Mouse (Mus musculus) lung, embryonic 14.5 days (tissue): Measurements from ENCODE around the gene Uqcr10. TPM values are rescaled to one million over a fixed set of nuclear protein-coding genes. Genes with fewer than 3 reads are reported as not detected.
A peak's percentile ranks its signal among the peaks of the same experiment; 100 is the strongest.

Experiments used
- ATAC-seq: fragments of 200-750 bp; cut with Nextera tagmentation; 2 replicates; pipeline ENCODE4 v1.8.0; 2017; ENCODE audit warnings: mild to moderate bottlenecking, moderate TSS enrichment, moderate library complexity; ENCODE audit not compliant: insufficient read depth
- DNase-seq: peaks from one replicate; pipeline ENCODE4 v3.0.0-alpha.2; 2015
- H3K27ac ChIP-seq: fragments of 300-500 bp; sonication (generic); 2 replicates; pipeline ENCODE4 v1.5.1; 2014; ENCODE audit warnings: low read depth, mild to moderate bottlenecking, moderate library complexity
- H3K27me3 ChIP-seq: fragments of 300-500 bp; sonication (generic); 2 replicates; pipeline ENCODE4 v1.6.1; 2014; ENCODE audit warnings: low read length, control low read depth; ENCODE audit not compliant: insufficient read depth
- H3K36me3 ChIP-seq: fragments of 300-500 bp; sonication (generic); 2 replicates; pipeline ENCODE4 v1.6.1; 2014; ENCODE audit warnings: control low read depth; ENCODE audit not compliant: insufficient read depth
- H3K4me1 ChIP-seq: fragments of 300-500 bp; sonication (generic); 2 replicates; pipeline ENCODE4 v1.6.1; 2014; ENCODE audit warnings: antibody characterized with exemption, control low read depth; ENCODE audit not compliant: insufficient read depth
- H3K4me2 ChIP-seq: fragments of 300-500 bp; sonication (generic); 2 replicates; pipeline ENCODE4 v1.6.1; 2014; ENCODE audit warnings: mild to moderate bottlenecking
- H3K4me3 ChIP-seq: fragments of 300-500 bp; sonication (generic); 2 replicates; pipeline ENCODE4 v1.5.1; 2014; ENCODE audit warnings: low read depth, low read length
- H3K9ac ChIP-seq: fragments of 300-500 bp; sonication (generic); 2 replicates; pipeline ENCODE4 v1.6.1; 2014
- H3K9me3 ChIP-seq: fragments of 300-500 bp; sonication (generic); 2 replicates; pipeline ENCODE4 v1.6.1; 2016; ENCODE audit warnings: low read depth, low read length, control low read depth
- CTCF ChIP-seq: IDR thresholded peaks from 2 replicates; pipeline ENCODE4 v1.5.1; 2016; ENCODE audit warnings: antibody characterized with exemption, low read depth
- WGBS: fragments of 180-500 bp; shearing (Covaris S2); extraction: QIAGEN DNeasy Blood & Tissue Kit; methylation state at CpG from one replicate; pipeline ENCODE4 v1.1.7; 2014; 5-methylcytosine and 5-hydroxymethylcytosine counted together
- polyA plus RNA-seq: library from polyadenylated mRNA; unstranded; fragments of >200 nt; fragmentation: Nextera tagmentation; extraction: Ambion mirVana; gene quantifications from 2 replicates; pipeline ENCODE4 v1.2.1, GENCODE M21; 2014

The Uqcr10 gene
- polyA plus RNA-seq = 736 and 777 TPM in 2 replicates

GRCm38 (mm10) chr11:4704072-4704964 lies at the start of gene Uqcr10, which contains the start of gene Zmat5:
Gene Uqcr10 (minus strand): TSS chr11:4704342.
Gene Zmat5 (plus strand): TSS chr11:4704678.
- Histone ChIP-seq H3K27ac (peak within 1 kb of the TSS; percentile 60), H3K36me3 (peaks cover 18% of the 10 kb centered on the region), H3K4me3 (peak within 1 kb of the TSS; percentile 65), H3K4me2 (peak within 1 kb of the TSS; percentile 93), H3K27me3 (no peaks in the 10 kb centered on the region), H3K9ac (peak within 1 kb of the TSS; percentile 78), H3K4me1 (no peaks in the 10 kb centered on the region; the same call in 1 of the 2 replicates), H3K9me3 (no peaks in the 10 kb centered on the region)
- TF ChIP-seq CTCF = peak; percentile 13; the same call in 1 of the 2 replicates
- DNase-seq (peak; percentile 97), ATAC-seq (peak; percentile 98)
- under 1% methylated on average over 47 of the region's 47 CpGs for WGBS

GRCm38 (mm10) chr11:4752836-4753235 lies 48.7 kb upstream of the Uqcr10 start:
- H3K9me3 ChIP-seq = no peaks in the 10 kb centered on the region
- no peak for DNase-seq
- H3K27ac ChIP-seq = no peak overlapping the region
- 44% methylated on average over 10 of the region's 10 CpGs for WGBS
- no peak overlapping the region for H3K4me3 ChIP-seq
- H3K9ac ChIP-seq = no peak overlapping the region
- no peaks in the 10 kb centered on the region for H3K4me1 ChIP-seq
- H3K36me3 ChIP-seq = no peaks in the 10 kb centered on the region
- no peak overlapping the region for H3K4me2 ChIP-seq
- no peak for TF ChIP-seq CTCF
- H3K27me3 ChIP-seq = peaks cover 22% of the 10 kb centered on the region
- no peak for ATAC-seq

- no peaks in the 10 kb centered on the region for H3K4me1 ChIP-seq
- H3K4me3 ChIP-seq = no peak overlapping the region
- H3K9me3 ChIP-seq = no peaks in the 10 kb centered on the region
- peaks cover 46% of the 10 kb centered on the region for H3K27me3 ChIP-seq
- peak; percentile 39; the same call in 1 of the 2 replicates for ATAC-seq
- no peak for TF ChIP-seq CTCF
- no peak overlapping the region for H3K9ac ChIP-seq
- peak; percentile 93 for DNase-seq
- H3K27ac ChIP-seq = no peak overlapping the region
- H3K36me3 ChIP-seq = no peaks in the 10 kb centered on the region
- 4% methylated on average over 9 of the region's 9 CpGs for WGBS
- no peak overlapping the region for H3K4me2 ChIP-seq
These were observed 46.1 kb upstream of the Uqcr10 start for GRCm38 (mm10) chr11:4750263-4750662.

GRCm38 (mm10) chr11:4747285-4747684 lies 43.1 kb upstream of the Uqcr10 start:
- TF ChIP-seq CTCF = no peak
- Histone ChIP-seq H3K36me3 (no peaks in the 10 kb centered on the region), H3K27ac (no peak overlapping the region), H3K9me3 (no peaks in the 10 kb centered on the region), H3K9ac (no peak overlapping the region), H3K27me3 (peaks cover 66% of the 10 kb centered on the region), H3K4me2 (peak overlapping the region; percentile 84), H3K4me3 (peak overlapping the region; percentile 46), H3K4me1 (no peaks in the 10 kb centered on the region)
- ATAC-seq = no peak
- no peak for DNase-seq
- WGBS = 3% methylated on average over 12 of the region's 12 CpGs

- peak within 1 kb of the TSS; percentile 84 for H3K4me2 ChIP-seq
- no peak for ATAC-seq
- under 1% methylated on average over 35 of the region's 73 CpGs for WGBS
- H3K9ac ChIP-seq = peak within 1 kb of the TSS; percentile 6; the same call in 1 of the 2 replicates
- H3K9me3 ChIP-seq = no peaks in the 10 kb centered on the region
- H3K27ac ChIP-seq = no peak within 1 kb of the TSS
- peak within 1 kb of the TSS; percentile 46 for H3K4me3 ChIP-seq
- no peak for DNase-seq
- H3K4me1 ChIP-seq = no peaks in the 10 kb centered on the region
- H3K27me3 ChIP-seq = peaks cover 66% of the 10 kb centered on the region
- no peak for TF ChIP-seq CTCF
- no peaks in the 10 kb centered on the region for H3K36me3 ChIP-seq
These were observed 42.6 kb upstream of the Uqcr10 start, which contains the start of gene Cabp7 for GRCm38 (mm10) chr11:4746733-4747132. Gene Cabp7 (minus strand): TSS chr11:4746778.

GRCm38 (mm10) chr11:4745969-4746368 lies 41.8 kb upstream of the Uqcr10 start:
- H3K9me3 ChIP-seq = no peaks in the 10 kb centered on the region
- under 1% methylated on average over 29 of the region's 39 CpGs for WGBS
- DNase-seq (peak; percentile 20), ATAC-seq (peak; percentile 20; the same call in 1 of the 2 replicates)
- H3K27ac ChIP-seq = no peak overlapping the region
- H3K36me3 ChIP-seq = no peaks in the 10 kb centered on the region
- H3K9ac ChIP-seq = peak overlapping the region; percentile 6; the same call in 1 of the 2 replicates
- peaks cover 66% of the 10 kb centered on the region for H3K27me3 ChIP-seq
- peak overlapping the region; percentile 46 for H3K4me3 ChIP-seq
- no peaks in the 10 kb centered on the region for H3K4me1 ChIP-seq
- TF ChIP-seq CTCF = no peak
- H3K4me2 ChIP-seq = peak overlapping the region; percentile 84

- 54% methylated on average over 6 of the region's 6 CpGs for WGBS
- H3K4me2 ChIP-seq = no peak overlapping the region
- DNase-seq = no peak
These were observed 40.5 kb upstream of the Uqcr10 start for GRCm38 (mm10) chr11:4744691-4745090.

More at GRCm38 (mm10) chr11:4744691-4745090, 40.5 kb upstream of the Uqcr10 start:
- no peaks in the 10 kb centered on the region for H3K9me3 ChIP-seq
- ATAC-seq = no peak
- H3K9ac ChIP-seq = no peak overlapping the region
- H3K27me3 ChIP-seq = peaks cover 63% of the 10 kb centered on the region
- H3K4me1 ChIP-seq = no peaks in the 10 kb centered on the region
- no peak for TF ChIP-seq CTCF
- no peaks in the 10 kb centered on the region for H3K36me3 ChIP-seq
- no peak overlapping the region for H3K27ac ChIP-seq
- H3K4me3 ChIP-seq = no peak overlapping the region
